Mouse (Mus musculus) bone marrow macrophage, adult 2 months (primary cell): Measurements from ENCODE around the gene Inpp5k. TPM values are rescaled to one million over a fixed set of nuclear protein-coding genes. Genes with fewer than 3 reads are reported as not detected.
"Not testable (repeated sequence)": the region's sequence is repeated elsewhere in the genome, so short reads cannot be mapped to it uniquely, and the experiment has no call there.

Source experiments
- H3K27ac ChIP-seq: 2 replicates; pipeline ENCODE4 v1.5.1; 2012; ENCODE audit warnings: low read depth, low read length; ENCODE audit not compliant: insufficient read depth
- H3K4me1 ChIP-seq: 2 replicates; pipeline ENCODE4 v1.6.1; 2012; ENCODE audit warnings: low read length; ENCODE audit not compliant: control insufficient read depth, insufficient read depth
- H3K4me3 ChIP-seq: 2 replicates; pipeline ENCODE4 v1.5.1; 2012; ENCODE audit warnings: mild to moderate bottlenecking, low read length, moderate library complexity; ENCODE audit not compliant: insufficient read depth
- CTCF ChIP-seq: IDR thresholded peaks from 2 replicates; pipeline ENCODE4 v1.5.1; 2012; ENCODE audit warnings: low read depth, mild to moderate bottlenecking, low read length, moderate library complexity
- POLR2A ChIP-seq: IDR thresholded peaks from 2 replicates; pipeline ENCODE4 v1.6.1; 2012; ENCODE audit warnings: mild to moderate bottlenecking, low read depth, low read length, borderline replicate concordance
- polyA plus RNA-seq: library from polyadenylated mRNA; stranded (reverse); fragments of >200 nt; gene quantifications from 2 replicates; pipeline ENCODE4 v1.2.4, GENCODE M21; 2012; ENCODE audit not compliant: missing spikeins, insufficient read depth, insufficient read length

Gene Inpp5k
- polyA plus RNA-seq, 1 experiment = 101 TPM

- peaks cover 75% of the 10 kb centered on the region for H3K4me1 ChIP-seq
- no peak overlapping the region for H3K4me3 ChIP-seq
- peak overlapping the region; percentile 14; the same call in 1 of the 2 replicates for H3K27ac ChIP-seq
- TF ChIP-seq CTCF (no peak), POLR2A (no peak)
Observed at GRCm38 (mm10) chr11:75594431-75594830, 36.4 kb upstream of the Inpp5k start.

DNA sequence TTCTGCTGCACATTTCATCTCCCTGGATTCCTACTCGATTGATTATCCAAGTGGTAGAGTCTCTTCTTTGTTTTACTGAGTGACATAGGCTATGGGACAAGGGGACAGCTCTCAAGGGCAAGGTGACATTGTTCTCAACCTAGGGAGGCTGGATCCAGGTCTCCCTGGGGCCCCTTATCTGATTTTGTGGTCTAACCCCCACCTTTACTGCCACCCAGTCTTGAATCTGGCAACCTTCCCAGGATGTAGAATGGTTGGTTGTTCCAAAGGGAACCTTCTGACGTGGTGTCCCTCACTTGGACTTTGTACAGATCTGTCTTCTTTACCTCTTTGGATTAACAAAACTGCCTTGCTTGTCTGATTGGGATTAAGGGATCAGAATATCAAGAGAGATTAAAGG is 35.4 kb upstream of the Inpp5k start:
- TF ChIP-seq POLR2A = no peak
- no peak for TF ChIP-seq CTCF
- Histone ChIP-seq H3K4me1 (peaks cover 65% of the 10 kb centered on the region), H3K4me3 (no peak overlapping the region), H3K27ac (no peak overlapping the region)

DNA sequence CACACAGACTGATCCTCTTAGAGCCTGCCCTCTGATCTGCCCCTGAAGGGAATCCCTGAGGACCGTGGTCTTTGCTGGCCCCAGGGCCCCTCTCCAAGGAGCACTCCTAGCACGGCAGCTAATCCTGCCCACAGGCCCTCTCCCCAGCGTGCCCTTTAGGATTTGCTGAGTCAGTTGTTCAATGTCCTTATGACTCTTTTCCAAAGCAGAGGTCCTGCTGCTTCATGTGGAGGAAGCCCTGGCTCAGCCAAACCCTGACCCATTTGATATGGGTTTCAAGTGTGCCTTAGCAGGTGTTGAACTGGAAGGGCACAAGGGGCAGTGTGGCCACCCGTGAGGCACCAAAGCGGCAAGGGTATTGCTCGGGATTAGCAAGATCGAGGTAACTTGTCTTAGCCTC is 35.0 kb upstream of the Inpp5k start:
- H3K27ac ChIP-seq = peak overlapping the region; percentile 60
- TF ChIP-seq CTCF (no peak), POLR2A (no peak)
- H3K4me1 ChIP-seq = peaks cover 65% of the 10 kb centered on the region
- H3K4me3 ChIP-seq = no peak overlapping the region

GRCm38 (mm10) chr11:75596726-75597255 is 34.0 kb upstream of the Inpp5k start:
- TF ChIP-seq CTCF = no peak
- H3K27ac ChIP-seq = peak overlapping the region; percentile 60
- no peak overlapping the region for H3K4me3 ChIP-seq
- H3K4me1 ChIP-seq = peaks cover 57% of the 10 kb centered on the region

DNA sequence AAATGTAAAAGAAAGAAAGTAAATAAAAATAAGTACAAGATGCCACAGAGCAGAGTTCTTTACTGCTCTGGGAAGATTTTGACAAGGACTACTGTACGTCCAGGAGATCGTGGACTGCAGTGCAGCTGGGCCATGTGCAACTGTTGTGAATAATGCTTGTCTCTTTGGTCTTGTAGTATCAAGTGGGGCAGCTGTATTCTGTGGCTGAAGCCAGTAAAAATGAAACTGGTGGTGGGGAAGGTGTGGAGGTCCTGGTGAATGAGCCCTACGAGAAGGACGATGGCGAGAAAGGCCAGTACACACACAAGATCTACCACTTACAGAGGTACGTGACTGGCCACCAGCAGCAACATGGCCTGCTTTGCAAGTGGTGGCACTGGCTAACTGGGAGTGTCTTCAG is 32.8 kb upstream of the Inpp5k start:
- no peak for TF ChIP-seq CTCF
- no peak for TF ChIP-seq POLR2A
- Histone ChIP-seq H3K4me3 (no peak overlapping the region), H3K4me1 (peaks cover 48% of the 10 kb centered on the region), H3K27ac (no peak overlapping the region)

GRCm38 (mm10) chr11:75599802-75600201 is 31.0 kb upstream of the Inpp5k start:
- H3K4me3 ChIP-seq, H3K27ac ChIP-seq: not testable (repeated sequence)
- peaks cover 38% of the 10 kb centered on the region for H3K4me1 ChIP-seq

GRCm38 (mm10) chr11:75604826-75605225 is 26.0 kb upstream of the Inpp5k start:
- TF ChIP-seq POLR2A (no peak), CTCF (no peak)
- H3K4me1 ChIP-seq = peaks cover 6% of the 10 kb centered on the region
- no peak overlapping the region for H3K4me3 ChIP-seq
- H3K27ac ChIP-seq = no peak overlapping the region

GRCm38 (mm10) chr11:75605318-75605717 is 25.5 kb upstream of the Inpp5k start:
- Histone ChIP-seq H3K4me3 (no peak overlapping the region), H3K4me1 (peaks cover 6% of the 10 kb centered on the region), H3K27ac (no peak overlapping the region)
- TF ChIP-seq POLR2A = no peak
- no peak for TF ChIP-seq CTCF

DNA sequence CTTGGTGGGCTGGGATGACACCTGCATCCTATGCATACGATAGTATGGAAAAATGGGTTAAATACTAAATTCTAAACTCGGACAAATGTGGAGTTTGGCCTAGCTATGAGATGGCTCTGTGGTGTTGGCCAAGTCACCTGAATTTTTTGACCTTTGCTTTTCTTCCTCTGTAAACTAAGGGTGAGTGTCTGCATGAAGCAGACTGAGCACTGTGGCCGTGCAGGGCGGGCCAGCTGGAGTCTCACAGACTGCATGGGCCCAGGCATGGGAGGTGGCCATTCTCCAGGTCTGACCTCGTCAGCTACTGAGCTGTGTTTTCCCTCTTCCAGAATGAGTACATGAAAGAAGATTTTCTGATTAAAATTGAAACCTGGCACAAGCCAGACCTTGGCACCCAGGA is 22.0 kb upstream of the Inpp5k start:
- Histone ChIP-seq H3K4me1 (no peaks in the 10 kb centered on the region), H3K4me3 (no peak overlapping the region), H3K27ac (no peak overlapping the region)
- TF ChIP-seq POLR2A = no peak
- no peak for TF ChIP-seq CTCF

DNA sequence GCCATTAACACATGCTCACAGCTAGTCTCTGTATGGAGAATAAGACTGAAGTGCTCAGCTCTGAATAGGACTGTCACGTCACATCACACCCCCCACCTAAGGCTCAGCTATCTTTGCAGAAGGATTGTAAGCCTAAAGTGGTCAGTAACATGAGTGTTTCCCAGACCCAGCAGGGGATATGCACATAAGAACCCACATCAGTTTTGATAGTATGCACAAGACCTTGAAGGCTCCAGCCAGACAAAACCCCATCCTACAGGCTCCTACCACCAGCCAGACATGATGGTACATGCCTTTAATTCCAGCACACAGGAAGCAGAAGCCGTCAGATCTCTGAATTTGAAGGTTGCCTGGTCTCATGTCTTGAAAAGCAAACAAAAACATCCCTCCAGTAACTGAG is 20.8 kb upstream of the Inpp5k start:
- H3K4me3 ChIP-seq = no peak overlapping the region
- H3K4me1 ChIP-seq = no peaks in the 10 kb centered on the region
- TF ChIP-seq CTCF (no peak), POLR2A (no peak)
- H3K27ac ChIP-seq = no peak overlapping the region

DNA sequence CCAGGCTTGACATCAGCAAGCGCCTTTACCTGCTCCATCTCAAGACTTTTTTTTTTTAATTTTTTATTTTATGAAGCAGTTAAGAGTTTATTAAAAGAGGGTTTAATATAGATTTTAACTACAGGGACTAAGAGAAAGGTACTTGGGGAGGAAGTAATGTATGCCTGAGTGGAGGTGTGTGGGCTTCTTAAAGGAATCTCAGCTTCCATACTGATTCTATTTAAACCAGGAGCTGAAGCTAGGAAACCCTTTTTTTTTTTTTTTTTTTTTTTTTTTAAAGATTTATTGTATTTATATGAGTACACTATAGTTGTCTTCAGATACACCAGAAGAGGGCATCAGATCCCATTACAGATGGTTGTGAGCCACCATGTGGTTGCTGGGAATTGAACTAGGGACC is 16.0 kb upstream of the Inpp5k start:
- TF ChIP-seq POLR2A (no peak), CTCF (no peak)
- H3K27ac ChIP-seq = no peak overlapping the region
- H3K4me3 ChIP-seq = no peak overlapping the region
- H3K4me1 ChIP-seq = no peaks in the 10 kb centered on the region
